Mouse (Mus musculus): ENCODE results near the gene Rheb.

DNA sequence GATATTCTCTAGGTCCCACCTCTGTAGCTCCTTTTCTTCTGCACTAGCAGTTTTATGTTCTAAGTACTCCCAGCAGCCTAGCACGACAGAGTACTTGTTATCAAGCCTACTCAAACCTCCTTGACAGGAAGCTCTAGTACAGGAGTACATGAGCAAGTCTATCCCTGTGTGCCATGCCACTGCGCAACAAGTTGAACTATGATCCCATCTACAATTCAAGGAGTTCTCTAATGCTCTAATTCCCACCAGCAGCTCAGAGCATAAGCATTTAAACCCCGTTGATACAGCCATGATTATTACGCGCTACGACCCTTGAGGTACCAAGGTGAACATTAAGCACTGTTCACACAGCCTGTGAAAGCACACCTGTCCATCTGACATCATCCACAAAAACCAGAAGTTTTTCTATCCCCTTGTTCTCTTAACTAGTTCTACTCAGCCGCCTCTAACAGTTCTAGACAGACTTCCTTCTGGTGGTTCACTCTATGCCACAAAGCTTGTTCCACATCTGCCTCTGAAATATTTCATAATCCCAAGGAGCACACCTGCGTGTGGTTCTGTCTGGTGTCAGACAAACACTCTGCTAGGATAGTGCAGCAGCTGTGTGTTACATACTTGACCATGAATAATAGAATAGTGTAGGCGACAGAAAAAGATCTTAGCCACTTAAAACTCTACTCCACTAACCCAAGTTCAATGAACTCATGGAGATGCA, 16.2 kb downstream of the Rheb start:
- no peak for TF ChIP-seq CTCF (IDR thresholded peaks at IDR 0.05; ENCODE audit: insufficient read depth, low read depth, low read length)
- TF ChIP-seq POLR2A (IDR thresholded peaks at IDR 0.05; ENCODE audit: insufficient read depth, low read depth, low read length), result no peak
